Mouse (Mus musculus): Measurements from ENCODE around the gene Pard3. TPM values are rescaled to one million over a fixed set of nuclear protein-coding genes. Genes with fewer than 3 reads are reported as not detected.

Pard3 gene
- total and polyA plus RNA-seq, 3 experiments: 0.51 to 1.3 (median 0.94) TPM

DNA sequence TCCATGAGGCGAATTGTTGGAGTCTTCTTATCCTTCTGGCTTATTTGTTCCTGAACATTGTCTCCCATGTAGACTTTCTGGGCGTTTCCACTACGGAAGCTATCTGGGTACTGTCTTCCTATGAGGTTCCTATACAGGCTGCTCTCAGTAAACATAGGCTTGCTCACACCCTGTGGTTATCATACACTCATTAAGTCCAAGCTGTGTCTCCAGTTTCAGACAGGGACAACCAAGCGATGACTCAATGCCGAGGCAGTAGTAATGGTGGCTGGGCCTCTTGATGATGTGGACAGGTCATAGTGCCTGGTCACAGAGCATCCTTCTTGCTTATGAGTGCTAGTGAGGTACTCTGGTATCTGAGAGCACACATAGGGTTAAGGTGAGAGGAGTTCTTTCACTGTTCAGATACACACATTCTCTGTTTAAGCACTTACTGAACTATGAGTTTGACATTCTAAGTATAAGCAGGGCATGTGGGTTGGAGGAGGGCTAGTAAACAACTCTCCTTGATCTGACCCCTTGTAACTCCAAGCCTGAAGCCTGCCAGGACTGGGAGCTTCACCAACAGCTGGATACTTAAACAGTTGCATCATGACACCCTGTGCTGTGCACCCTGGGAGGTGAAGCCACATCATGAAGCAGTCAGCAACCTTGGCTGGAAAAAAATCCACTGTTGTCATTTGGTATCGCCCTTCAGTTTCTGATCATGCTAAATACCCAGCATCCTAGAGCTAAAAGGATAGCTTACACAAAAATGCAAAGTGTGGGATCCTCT, 385.6 kb downstream of the Pard3 start:
- H3K4me3 ChIP-seq (replicated peaks in 1 of 3; ENCODE audit: low read depth in 2 of 3, low read length in 2 of 3, poor library complexity in 1 of 3): no peak overlapping the region
- dilution Hi-C loops (cut with MboI; ENCODE audit: extremely low pct_ligation_motif_present, extremely low pct_unique_long_range_greater_than_20kb, low sequenced_read_pairs): no loop called here
- H3K27me3 ChIP-seq (replicated peaks): no peaks in the 10 kb centered on the region
- DNase-seq (ENCODE audit: extremely low read depth): no peak
- no peak overlapping the region for H3K9ac ChIP-seq (ENCODE audit: insufficient read depth, low read depth)
- H3K36me3 ChIP-seq (replicated peaks in 1 of 2; ENCODE audit: control insufficient read depth in 1 of 2, insufficient read depth in 1 of 2, low read length in 1 of 2): no peaks in the 10 kb centered on the region
- H3K79me2 ChIP-seq (replicated peaks; ENCODE audit: control insufficient read depth, extremely low read depth, insufficient read depth, poor library complexity, severe bottlenecking): no peaks in the 10 kb centered on the region
- peak overlapping the region; percentile 53 for H3K4me2 ChIP-seq (ENCODE audit: insufficient read depth, low read depth, poor library complexity, severe bottlenecking)
- in situ Hi-C loops (cut with MboI; ENCODE audit: low pct_ligation_motif_present, low pct_unique_long_range_greater_than_20kb, low sequenced_read_pairs): loop anchor here (25.0 kb wide), 1 partner anchor 913 kb away; the partner anchor contains the start of gene Nrp1
- H3K4me1 ChIP-seq (ENCODE audit: control insufficient read depth in 1 of 2, insufficient read depth in 2 of 2): peaks cover 10 to 36% of the 10 kb centered on the region in 2 experiments
- TF ChIP-seq CHD2 (IDR thresholded peaks at IDR 0.05; ENCODE audit: low read length): no peak
- no peak for TF ChIP-seq MAFK (IDR thresholded peaks at IDR 0.05; ENCODE audit: insufficient replicate concordance, low read length)
- TF ChIP-seq GABPA (IDR thresholded peaks at IDR 0.05; ENCODE audit: insufficient replicate concordance, low read depth, low read length): no peak
- TF ChIP-seq ELF1 (IDR thresholded peaks at IDR 0.05; ENCODE audit: low read depth, low read length): no peak
- no peak for TF ChIP-seq ZKSCAN1 (IDR thresholded peaks at IDR 0.05; ENCODE audit: borderline replicate concordance, low read depth, low read length)
- no peak for TF ChIP-seq MAX (IDR thresholded peaks at IDR 0.05; ENCODE audit: low read length)
- TF ChIP-seq MXI1 (IDR thresholded peaks at IDR 0.05; ENCODE audit: low read depth, low read length): no peak
- no peak for TF ChIP-seq KAT2A (IDR thresholded peaks at IDR 0.05; ENCODE audit: insufficient replicate concordance, low read length)
- TF ChIP-seq BHLHE40 (IDR thresholded peaks at IDR 0.05; ENCODE audit: low read depth, low read length): no peak
- no peak overlapping the region for H3K27ac ChIP-seq (ENCODE audit: insufficient read depth, low read depth)
- H3K9me3 ChIP-seq (replicated peaks; ENCODE audit: low read length): no peaks in the 10 kb centered on the region

DNA sequence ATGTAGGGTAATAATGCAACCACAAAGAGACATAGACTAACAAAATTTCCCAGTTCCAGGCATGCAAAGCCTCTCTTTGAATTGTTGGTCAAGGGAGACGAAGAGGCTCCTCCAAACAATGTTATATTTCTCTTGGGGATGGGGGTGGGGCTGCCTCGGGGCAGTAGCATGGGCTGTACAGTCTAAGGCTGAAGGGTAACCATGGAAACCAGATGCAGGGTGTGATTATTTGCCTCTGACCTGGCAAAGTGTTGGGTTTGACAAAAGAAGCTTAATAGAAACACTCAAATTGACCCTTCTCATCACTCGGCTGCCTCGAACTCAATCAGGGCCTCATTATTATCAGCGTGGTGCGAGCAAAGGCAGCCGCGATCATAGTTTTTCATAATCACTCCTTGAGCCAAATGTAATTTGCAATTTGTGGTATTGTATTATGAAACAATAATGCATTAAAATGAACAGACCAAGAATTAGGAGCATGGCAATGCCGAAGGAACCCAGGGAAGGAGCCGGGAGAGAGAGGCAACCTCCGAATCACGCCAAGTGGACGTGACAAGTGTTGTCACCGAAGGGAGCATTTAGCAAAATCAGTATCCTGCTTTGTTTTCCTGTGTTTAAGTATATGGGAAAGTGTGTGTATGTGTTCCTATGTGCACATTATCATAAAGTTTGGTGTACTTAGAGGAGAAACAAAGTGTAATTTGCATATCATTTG, 387.4 kb downstream of the Pard3 start:
- DNase-seq (ENCODE audit: extremely low read depth): no peak
- Histone ChIP-seq H3K79me2 (replicated peaks; ENCODE audit: control insufficient read depth, extremely low read depth, insufficient read depth, poor library complexity, severe bottlenecking) (no peaks in the 10 kb centered on the region), H3K9ac (ENCODE audit: insufficient read depth, low read depth) (no peak overlapping the region), H3K4me2 (ENCODE audit: insufficient read depth, low read depth, poor library complexity, severe bottlenecking) (no peak overlapping the region), H3K4me1 (ENCODE audit: control insufficient read depth in 1 of 2, insufficient read depth in 2 of 2) (peaks cover 10 to 34% of the 10 kb centered on the region in 2 experiments), H3K27me3 (replicated peaks) (no peaks in the 10 kb centered on the region), H3K27ac (ENCODE audit: insufficient read depth, low read depth) (no peak overlapping the region), H3K36me3 (replicated peaks in 1 of 2; ENCODE audit: control insufficient read depth in 1 of 2, insufficient read depth in 1 of 2, low read length in 1 of 2) (no peaks in the 10 kb centered on the region), H3K4me3 (replicated peaks in 1 of 3; ENCODE audit: low read depth in 2 of 3, low read length in 2 of 3, poor library complexity in 1 of 3) (no peak overlapping the region), H3K9me3 (replicated peaks; ENCODE audit: low read length) (no peaks in the 10 kb centered on the region)
- dilution Hi-C loops (cut with MboI; ENCODE audit: extremely low pct_ligation_motif_present, extremely low pct_unique_long_range_greater_than_20kb, low sequenced_read_pairs): no loop called here
- in situ Hi-C loops (cut with MboI; ENCODE audit: low pct_ligation_motif_present, low pct_unique_long_range_greater_than_20kb, low sequenced_read_pairs): no loop called here
- no peak for TF ChIP-seq BHLHE40 (IDR thresholded peaks at IDR 0.05; ENCODE audit: low read depth, low read length)
- no peak for TF ChIP-seq GABPA (IDR thresholded peaks at IDR 0.05; ENCODE audit: insufficient replicate concordance, low read depth, low read length)
- no peak for TF ChIP-seq RAD21 (IDR thresholded peaks at IDR 0.05; ENCODE audit: low read depth, low read length)
- TF ChIP-seq CHD2 (IDR thresholded peaks at IDR 0.05; ENCODE audit: low read length): no peak
- TF ChIP-seq EP300 (IDR thresholded peaks at IDR 0.05; ENCODE audit: low read length): no peak
- no peak for TF ChIP-seq PAX5 (IDR thresholded peaks at IDR 0.05; ENCODE audit: low read length)
- no peak for TF ChIP-seq KAT2A (IDR thresholded peaks at IDR 0.05; ENCODE audit: insufficient replicate concordance, low read length)
- no peak for TF ChIP-seq USF2 (conservative IDR thresholded peaks at IDR 0.05; ENCODE audit: low read depth, low read length)
- no peak for TF ChIP-seq E2F4 (IDR thresholded peaks at IDR 0.05; ENCODE audit: insufficient replicate concordance, low read depth, low read length)
- no peak for TF ChIP-seq IRF4 (IDR thresholded peaks at IDR 0.05; ENCODE audit: low read depth, low read length)
- no peak for TF ChIP-seq UBTF (IDR thresholded peaks at IDR 0.05; ENCODE audit: low read depth, low read length)
- no peak for TF ChIP-seq ZMIZ1 (IDR thresholded peaks at IDR 0.05; ENCODE audit: low read depth, low read length)
- TF ChIP-seq MYC (IDR thresholded peaks at IDR 0.05; ENCODE audit: low read depth, low read length): no peak
- no peak for TF ChIP-seq MEF2A (IDR thresholded peaks at IDR 0.05; ENCODE audit: borderline replicate concordance, low read depth, low read length)
- TF ChIP-seq CHD1 (IDR thresholded peaks at IDR 0.05; ENCODE audit: low read depth, low read length): no peak
- no peak for TF ChIP-seq RCOR1 (conservative IDR thresholded peaks at IDR 0.05; ENCODE audit: low read depth, low read length)
- TF ChIP-seq MAFK (IDR thresholded peaks at IDR 0.05; ENCODE audit: insufficient replicate concordance, low read length): no peak
- TF ChIP-seq JUND (conservative IDR thresholded peaks at IDR 0.05; ENCODE audit: low read depth, low read length): no peak
